Mouse (Mus musculus): ENCODE results near the gene Ano3. TPM values are rescaled to one million over a fixed set of nuclear protein-coding genes. Genes with fewer than 3 reads are reported as not detected.

The Ano3 gene
- polyA plus RNA-seq, 1 experiment from 2014 or later, result 1.3 TPM

GRCm38 (mm10) chr2:110865584-110865983 lies 85.1 kb downstream of the Ano3 start:
- DNase-seq (ENCODE audit: low spot score) (no peak), ATAC-seq (replicated peaks; ENCODE audit: low FRiP score) (no peak)
- Histone ChIP-seq H3K4me2 (ENCODE audit: low read depth, low read length, severe bottlenecking) (no peak overlapping the region), H3K27ac (ENCODE audit: low read depth, low read length) (no peak overlapping the region), H3K36me3 (ENCODE audit: control insufficient read depth, insufficient read depth, low read length) (no peaks in the 10 kb centered on the region), H3K27me3 (ENCODE audit: control insufficient read depth, insufficient read depth, low read length) (no peaks in the 10 kb centered on the region), H3K4me3 (ENCODE audit: low read depth, low read length) (no peak overlapping the region), H3K9me3 (ENCODE audit: control insufficient read depth, low read length) (no peaks in the 10 kb centered on the region), H3K4me1 (replicated peaks; ENCODE audit: control insufficient read depth, insufficient read depth, low read length) (no peaks in the 10 kb centered on the region), H3K9ac (ENCODE audit: low read length) (no peak overlapping the region)
- 47% methylated on average over 3 of the region's 3 CpGs for WGBS

GRCm38 (mm10) chr2:110863376-110863775 lies 87.3 kb downstream of the Ano3 start:
- ATAC-seq (replicated peaks; ENCODE audit: low FRiP score) (no peak), DNase-seq (ENCODE audit: low spot score) (no peak)
- Histone ChIP-seq H3K4me1 (replicated peaks; ENCODE audit: control insufficient read depth, insufficient read depth, low read length) (no peaks in the 10 kb centered on the region), H3K27me3 (ENCODE audit: control insufficient read depth, insufficient read depth, low read length) (no peaks in the 10 kb centered on the region), H3K9me3 (ENCODE audit: control insufficient read depth, low read length) (no peaks in the 10 kb centered on the region), H3K4me2 (ENCODE audit: low read depth, low read length, severe bottlenecking) (no peak overlapping the region), H3K4me3 (ENCODE audit: low read depth, low read length) (no peak overlapping the region), H3K9ac (ENCODE audit: low read length) (no peak overlapping the region), H3K27ac (ENCODE audit: low read depth, low read length) (no peak overlapping the region), H3K36me3 (ENCODE audit: control insufficient read depth, insufficient read depth, low read length) (no peaks in the 10 kb centered on the region)
- 95% methylated on average over 4 of the region's 4 CpGs for WGBS

- no peaks in the 10 kb centered on the region for H3K27me3 ChIP-seq (ENCODE audit: control insufficient read depth, insufficient read depth, low read length)
- no peak for ATAC-seq (replicated peaks; ENCODE audit: low FRiP score)
- DNase-seq (ENCODE audit: low spot score), result no peak
- H3K4me2 ChIP-seq (ENCODE audit: low read depth, low read length, severe bottlenecking), result no peak overlapping the region
- H3K9ac ChIP-seq (ENCODE audit: low read length), result no peak overlapping the region
- 54% methylated on average over 7 of the region's 7 CpGs for WGBS
- H3K27ac ChIP-seq (ENCODE audit: low read depth, low read length), result no peak overlapping the region
- no peak overlapping the region for H3K4me3 ChIP-seq (ENCODE audit: low read depth, low read length)
- H3K4me1 ChIP-seq (replicated peaks; ENCODE audit: control insufficient read depth, insufficient read depth, low read length), result no peaks in the 10 kb centered on the region
- no peaks in the 10 kb centered on the region for H3K9me3 ChIP-seq (ENCODE audit: control insufficient read depth, low read length)
- no peaks in the 10 kb centered on the region for H3K36me3 ChIP-seq (ENCODE audit: control insufficient read depth, insufficient read depth, low read length)
These were observed 111.0 kb downstream of the Ano3 start for GRCm38 (mm10) chr2:110839559-110840243.

- DNase-seq (ENCODE audit: low spot score) (no peak), ATAC-seq (replicated peaks; ENCODE audit: low FRiP score) (no peak)
- no peak overlapping the region for H3K27ac ChIP-seq (ENCODE audit: low read depth, low read length)
- no peaks in the 10 kb centered on the region for H3K9me3 ChIP-seq (ENCODE audit: control insufficient read depth, low read length)
- no peak overlapping the region for H3K9ac ChIP-seq (ENCODE audit: low read length)
- no peak overlapping the region for H3K4me2 ChIP-seq (ENCODE audit: low read depth, low read length, severe bottlenecking)
- H3K4me3 ChIP-seq (ENCODE audit: low read depth, low read length), result no peak overlapping the region
- no peaks in the 10 kb centered on the region for H3K27me3 ChIP-seq (ENCODE audit: control insufficient read depth, insufficient read depth, low read length)
- no peaks in the 10 kb centered on the region for H3K4me1 ChIP-seq (replicated peaks; ENCODE audit: control insufficient read depth, insufficient read depth, low read length)
- H3K36me3 ChIP-seq (ENCODE audit: control insufficient read depth, insufficient read depth, low read length), result no peaks in the 10 kb centered on the region
These were observed 134.5 kb downstream of the Ano3 start for GRCm38 (mm10) chr2:110816189-110816588.

GRCm38 (mm10) chr2:110814964-110815363 lies 135.8 kb downstream of the Ano3 start:
- Histone ChIP-seq H3K4me1 (replicated peaks; ENCODE audit: control insufficient read depth, insufficient read depth, low read length) (no peaks in the 10 kb centered on the region), H3K27me3 (ENCODE audit: control insufficient read depth, insufficient read depth, low read length) (no peaks in the 10 kb centered on the region), H3K9ac (ENCODE audit: low read length) (no peak overlapping the region), H3K27ac (ENCODE audit: low read depth, low read length) (no peak overlapping the region), H3K9me3 (ENCODE audit: control insufficient read depth, low read length) (no peaks in the 10 kb centered on the region), H3K4me2 (ENCODE audit: low read depth, low read length, severe bottlenecking) (no peak overlapping the region), H3K36me3 (ENCODE audit: control insufficient read depth, insufficient read depth, low read length) (no peaks in the 10 kb centered on the region), H3K4me3 (ENCODE audit: low read depth, low read length) (no peak overlapping the region)
- whole genome bisulfite sequencing, result 79% methylated on average over 1 of the region's 1 CpGs
- no peak for DNase-seq (ENCODE audit: low spot score)
- ATAC-seq (replicated peaks; ENCODE audit: low FRiP score), result no peak

- Histone ChIP-seq H3K4me1 (replicated peaks; ENCODE audit: control insufficient read depth, insufficient read depth, low read length) (no peaks in the 10 kb centered on the region), H3K9me3 (ENCODE audit: control insufficient read depth, low read length) (no peaks in the 10 kb centered on the region), H3K4me3 (ENCODE audit: low read depth, low read length) (no peak overlapping the region), H3K27ac (ENCODE audit: low read depth, low read length) (no peak overlapping the region), H3K4me2 (ENCODE audit: low read depth, low read length, severe bottlenecking) (no peak overlapping the region), H3K9ac (ENCODE audit: low read length) (no peak overlapping the region), H3K27me3 (ENCODE audit: control insufficient read depth, insufficient read depth, low read length) (no peaks in the 10 kb centered on the region), H3K36me3 (ENCODE audit: control insufficient read depth, insufficient read depth, low read length) (no peaks in the 10 kb centered on the region)
- WGBS, result 94% methylated on average over 5 of the region's 5 CpGs
- DNase-seq (ENCODE audit: low spot score) (no peak), ATAC-seq (replicated peaks; ENCODE audit: low FRiP score) (no peak)
These were observed 144.2 kb downstream of the Ano3 start for GRCm38 (mm10) chr2:110806302-110807093.

GRCm38 (mm10) chr2:110795928-110796327 lies 154.8 kb downstream of the Ano3 start:
- 68% methylated on average over 1 of the region's 1 CpGs for WGBS
- Histone ChIP-seq H3K9ac (ENCODE audit: low read length) (no peak overlapping the region), H3K27ac (ENCODE audit: low read depth, low read length) (no peak overlapping the region), H3K9me3 (ENCODE audit: control insufficient read depth, low read length) (no peaks in the 10 kb centered on the region), H3K4me2 (ENCODE audit: low read depth, low read length, severe bottlenecking) (no peak overlapping the region), H3K36me3 (ENCODE audit: control insufficient read depth, insufficient read depth, low read length) (no peaks in the 10 kb centered on the region), H3K4me1 (replicated peaks; ENCODE audit: control insufficient read depth, insufficient read depth, low read length) (no peaks in the 10 kb centered on the region), H3K27me3 (ENCODE audit: control insufficient read depth, insufficient read depth, low read length) (no peaks in the 10 kb centered on the region), H3K4me3 (ENCODE audit: low read depth, low read length) (no peak overlapping the region)
- ATAC-seq (replicated peaks; ENCODE audit: low FRiP score), result no peak
- DNase-seq (ENCODE audit: low spot score), result no peak

- H3K9ac ChIP-seq (ENCODE audit: low read length), result no peak overlapping the region
- ATAC-seq (replicated peaks; ENCODE audit: low FRiP score) (no peak), DNase-seq (ENCODE audit: low spot score) (no peak)
- no peaks in the 10 kb centered on the region for H3K27me3 ChIP-seq (ENCODE audit: control insufficient read depth, insufficient read depth, low read length)
- no peak overlapping the region for H3K4me2 ChIP-seq (ENCODE audit: low read depth, low read length, severe bottlenecking)
- H3K4me1 ChIP-seq (replicated peaks; ENCODE audit: control insufficient read depth, insufficient read depth, low read length), result no peaks in the 10 kb centered on the region
- 68% methylated on average over 3 of the region's 3 CpGs for WGBS
- H3K4me3 ChIP-seq (ENCODE audit: low read depth, low read length), result no peak overlapping the region
- no peaks in the 10 kb centered on the region for H3K36me3 ChIP-seq (ENCODE audit: control insufficient read depth, insufficient read depth, low read length)
- H3K27ac ChIP-seq (ENCODE audit: low read depth, low read length), result no peak overlapping the region
- no peaks in the 10 kb centered on the region for H3K9me3 ChIP-seq (ENCODE audit: control insufficient read depth, low read length)
These were observed 155.3 kb downstream of the Ano3 start for GRCm38 (mm10) chr2:110795433-110795832.

- no peak for DNase-seq (ENCODE audit: low spot score)
- H3K4me2 ChIP-seq (ENCODE audit: low read depth, low read length, severe bottlenecking), result no peak overlapping the region
- H3K27ac ChIP-seq (ENCODE audit: low read depth, low read length), result no peak overlapping the region
- H3K36me3 ChIP-seq (ENCODE audit: control insufficient read depth, insufficient read depth, low read length), result no peaks in the 10 kb centered on the region
- no peak overlapping the region for H3K4me3 ChIP-seq (ENCODE audit: low read depth, low read length)
- ATAC-seq (replicated peaks; ENCODE audit: low FRiP score), result no peak
- no peak overlapping the region for H3K9ac ChIP-seq (ENCODE audit: low read length)
- no peaks in the 10 kb centered on the region for H3K27me3 ChIP-seq (ENCODE audit: control insufficient read depth, insufficient read depth, low read length)
- no peaks in the 10 kb centered on the region for H3K4me1 ChIP-seq (replicated peaks; ENCODE audit: control insufficient read depth, insufficient read depth, low read length)
- H3K9me3 ChIP-seq (ENCODE audit: control insufficient read depth, low read length), result no peaks in the 10 kb centered on the region
- WGBS, result 83% methylated on average over 3 of the region's 3 CpGs
These were observed 163.3 kb downstream of the Ano3 start for GRCm38 (mm10) chr2:110787396-110787795.
